Mouse (Mus musculus) olfactory bulb, adult 2 months (tissue): ENCODE data around the gene Kpna3.

ENCODE experiments used
- CTCF ChIP-seq: fragments of 200-500 bp; IDR thresholded peaks from 2 replicates; pipeline ENCODE4 v1.5.1; 2012; ENCODE audit warnings: low read depth, mild to moderate bottlenecking, low read length, moderate library complexity; ENCODE audit not compliant: insufficient read depth
- POLR2A ChIP-seq: fragments of 200-500 bp; IDR thresholded peaks from 2 replicates; pipeline ENCODE4 v1.6.1; 2012; ENCODE audit warnings: mild to moderate bottlenecking, low read depth, low read length, moderate library complexity; ENCODE audit not compliant: insufficient read depth

- TF ChIP-seq CTCF (no peak), POLR2A (no peak)
Measured at GRCm38 (mm10) chr14:61344590-61344989, 95.1 kb downstream of the Kpna3 start.
